Mouse (Mus musculus): ENCODE data around the gene Adam11. TPM values are rescaled to one million over a fixed set of nuclear protein-coding genes. Genes with fewer than 3 reads are reported as not detected.

Adam11 gene
- polyA plus RNA-seq, 1 experiment from 2014 or later = 7.3 TPM

DNA sequence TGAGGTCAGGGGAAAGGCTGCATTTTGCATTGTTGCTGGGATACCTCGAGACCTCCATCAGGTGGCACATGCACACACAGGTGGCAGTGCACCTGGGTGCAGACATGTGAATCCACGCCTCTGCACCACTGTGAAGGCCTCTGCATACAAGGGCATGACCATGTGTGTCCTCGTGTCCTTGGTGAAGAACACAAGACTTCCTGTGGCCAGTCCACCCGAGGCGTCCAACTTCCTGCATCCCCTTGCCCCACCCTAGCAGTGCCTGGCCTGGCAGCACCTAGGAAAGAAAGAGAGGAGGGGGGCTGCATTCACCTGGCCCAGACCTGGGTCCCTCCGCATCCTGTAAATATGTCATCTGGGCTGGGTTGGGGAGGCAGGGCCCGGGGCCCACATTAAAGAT lies 18.6 kb downstream of the Adam11 start:
- Histone ChIP-seq H3K4me1 (peaks cover 76% of the 10 kb centered on the region), H3K9ac (0 out of 2 replicates have a peak overlapping the region, but pooled peaks have one; percentile 65), H3K4me2 (peak overlapping the region; percentile 42; the same call in 1 of the 2 replicates), H3K27me3 (replicated peaks) (peaks cover 5% of the 10 kb centered on the region; the same call in 1 of the 2 replicates), H3K4me3 (no peak overlapping the region), H3K9me3 (no peaks in the 10 kb centered on the region), H3K36me3 (peaks cover 16% of the 10 kb centered on the region), H3K27ac (replicated peaks) (peak overlapping the region; percentile 55)
- WGBS = 54% methylated on average over 7 of the region's 7 CpGs
- ATAC-seq (ENCODE audit: extremely low read depth, insufficient number of reproducible peaks, low FRiP score, low TSS enrichment) = no peak

DNA sequence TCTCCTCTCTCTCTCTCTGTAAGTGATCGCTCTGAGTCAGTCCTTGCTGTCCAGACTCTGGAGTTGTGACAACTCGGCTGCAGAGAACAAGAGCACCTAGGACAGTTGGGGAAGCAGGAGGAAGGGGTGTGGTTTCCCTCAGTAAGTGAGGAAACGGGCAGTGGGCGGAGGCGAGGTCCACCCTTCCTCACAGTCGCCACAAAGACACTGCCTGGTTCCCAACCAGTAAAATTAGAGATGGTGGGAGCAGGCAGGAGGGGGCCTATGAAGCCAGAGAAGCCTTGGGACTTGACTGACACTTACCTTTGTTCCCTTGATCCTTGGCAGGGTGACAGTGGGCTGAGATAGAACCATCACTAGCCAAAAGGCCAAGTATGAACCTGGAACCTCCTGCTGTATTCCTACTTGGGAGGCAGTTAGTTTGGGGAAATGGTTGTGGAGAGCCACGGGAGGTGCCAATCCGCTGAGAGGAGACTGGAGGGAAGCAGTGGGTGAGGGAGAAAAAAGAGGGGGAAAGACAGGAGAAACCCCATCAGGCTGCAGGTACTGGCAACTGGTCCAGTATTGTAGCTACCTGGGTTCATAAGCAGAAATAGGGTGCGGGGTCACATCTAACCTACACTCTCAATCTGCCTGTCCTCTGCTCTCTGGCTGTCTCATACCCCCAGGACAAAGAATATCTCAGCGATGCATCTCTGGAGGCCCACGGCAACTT lies 19.2 kb downstream of the Adam11 start:
- Histone ChIP-seq H3K36me3 (peaks cover 16% of the 10 kb centered on the region), H3K27ac (replicated peaks) (peak overlapping the region; percentile 55), H3K9ac (peak overlapping the region; percentile 65), H3K4me1 (peaks cover 76% of the 10 kb centered on the region), H3K4me3 (no peak overlapping the region), H3K4me2 (peak overlapping the region; percentile 42), H3K27me3 (replicated peaks) (peaks cover 5% of the 10 kb centered on the region; the same call in 1 of the 2 replicates), H3K9me3 (no peaks in the 10 kb centered on the region)
- ATAC-seq (ENCODE audit: extremely low read depth, insufficient number of reproducible peaks, low FRiP score, low TSS enrichment) = no peak
- 34% methylated on average over 11 of the region's 11 CpGs for WGBS

DNA sequence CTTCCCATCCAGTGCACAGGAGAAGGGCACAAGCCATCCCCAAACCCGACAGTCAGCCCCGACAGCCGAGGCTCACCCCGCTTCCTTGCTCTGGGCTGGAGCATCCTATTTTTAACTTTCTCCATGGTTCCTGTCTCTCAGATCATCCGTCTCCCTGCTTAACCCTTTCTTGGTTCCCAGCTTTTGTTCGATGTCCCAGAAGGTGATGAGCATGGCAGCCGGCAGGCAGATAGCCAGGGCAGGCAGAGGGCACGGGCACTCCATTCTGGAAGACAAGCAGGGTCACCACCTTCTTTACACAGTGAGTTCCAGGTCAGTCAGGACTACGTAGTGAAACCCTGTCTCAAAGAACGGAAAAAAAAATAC lies 19.7 kb downstream of the Adam11 start:
- 30% methylated on average over 10 of the region's 10 CpGs for WGBS
- Histone ChIP-seq H3K36me3 (peaks cover 13% of the 10 kb centered on the region), H3K4me1 (peaks cover 76% of the 10 kb centered on the region), H3K4me3 (no peak overlapping the region), H3K27me3 (replicated peaks) (peaks cover 3% of the 10 kb centered on the region; the same call in 1 of the 2 replicates), H3K9me3 (no peaks in the 10 kb centered on the region), H3K4me2 (peak overlapping the region; percentile 42), H3K9ac (peak overlapping the region; percentile 65), H3K27ac (replicated peaks) (peak overlapping the region; percentile 55; the same call in 1 of the 2 replicates)
- no peak for ATAC-seq (ENCODE audit: extremely low read depth, insufficient number of reproducible peaks, low FRiP score, low TSS enrichment)

DNA sequence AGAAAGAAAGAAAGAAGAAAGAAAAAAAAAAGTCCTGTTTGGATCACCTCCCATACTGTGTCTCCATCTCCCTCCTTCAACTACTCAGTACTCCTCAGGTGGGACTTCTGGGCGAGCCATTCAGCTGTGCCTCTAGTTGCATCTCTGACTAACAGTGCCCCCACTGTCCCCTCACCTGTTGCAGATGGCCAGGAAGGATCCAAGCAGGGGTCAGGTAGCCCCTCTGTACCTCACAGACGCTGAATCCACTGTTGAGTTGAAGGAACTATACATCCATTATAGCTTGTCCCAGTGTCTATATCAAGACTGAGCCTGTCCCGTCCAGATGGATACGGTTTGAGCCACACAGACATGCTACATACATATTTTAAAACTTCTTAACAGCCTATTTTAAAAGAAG lies 20.3 kb downstream of the Adam11 start:
- 88% methylated on average over 4 of the region's 4 CpGs for WGBS
- H3K4me2 ChIP-seq = no peak overlapping the region
- no peaks in the 10 kb centered on the region for H3K9me3 ChIP-seq
- H3K4me1 ChIP-seq = peaks cover 76% of the 10 kb centered on the region
- H3K27me3 ChIP-seq (replicated peaks) = no peaks in the 10 kb centered on the region
- no peak overlapping the region for H3K27ac ChIP-seq (replicated peaks)
- H3K4me3 ChIP-seq = no peak overlapping the region
- no peak for ATAC-seq (ENCODE audit: extremely low read depth, insufficient number of reproducible peaks, low FRiP score, low TSS enrichment)
- H3K9ac ChIP-seq = 0 out of 2 replicates have a peak overlapping the region, but pooled peaks have one; percentile 30
- H3K36me3 ChIP-seq = peaks cover 7% of the 10 kb centered on the region

DNA sequence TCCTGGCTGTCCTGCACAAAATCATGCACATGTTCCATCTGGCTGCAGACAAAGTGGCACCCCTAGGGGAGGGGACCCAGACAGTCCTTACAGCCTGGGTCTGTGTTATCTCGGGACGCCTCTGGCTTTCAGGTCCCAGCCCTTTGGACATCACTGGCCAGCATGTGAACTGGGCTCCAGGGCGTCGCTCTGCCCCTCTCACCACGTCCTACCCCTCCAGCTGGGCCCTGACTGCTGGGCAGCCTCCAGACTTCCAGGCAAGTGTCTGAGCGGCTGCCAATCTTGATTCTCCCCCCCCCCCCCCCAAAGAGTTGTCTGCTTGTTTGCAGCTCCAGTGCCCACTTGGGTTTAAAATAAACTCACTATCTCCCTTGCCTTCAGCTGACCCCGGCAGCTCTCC lies 22.2 kb downstream of the Adam11 start:
- ATAC-seq (ENCODE audit: extremely low read depth, insufficient number of reproducible peaks, low FRiP score, low TSS enrichment) = peak; percentile 55; the same call in 1 of the 2 replicates
- peak overlapping the region; percentile 52; the same call in 1 of the 2 replicates for H3K9ac ChIP-seq
- H3K9me3 ChIP-seq = no peaks in the 10 kb centered on the region
- H3K36me3 ChIP-seq = no peaks in the 10 kb centered on the region
- 28% methylated on average over 7 of the region's 7 CpGs for WGBS
- peak overlapping the region; percentile 94 for H3K27ac ChIP-seq (replicated peaks)
- peaks cover 77% of the 10 kb centered on the region for H3K4me1 ChIP-seq
- no peaks in the 10 kb centered on the region for H3K27me3 ChIP-seq (replicated peaks)
- H3K4me2 ChIP-seq = peak overlapping the region; percentile 42
- no peak overlapping the region for H3K4me3 ChIP-seq

DNA sequence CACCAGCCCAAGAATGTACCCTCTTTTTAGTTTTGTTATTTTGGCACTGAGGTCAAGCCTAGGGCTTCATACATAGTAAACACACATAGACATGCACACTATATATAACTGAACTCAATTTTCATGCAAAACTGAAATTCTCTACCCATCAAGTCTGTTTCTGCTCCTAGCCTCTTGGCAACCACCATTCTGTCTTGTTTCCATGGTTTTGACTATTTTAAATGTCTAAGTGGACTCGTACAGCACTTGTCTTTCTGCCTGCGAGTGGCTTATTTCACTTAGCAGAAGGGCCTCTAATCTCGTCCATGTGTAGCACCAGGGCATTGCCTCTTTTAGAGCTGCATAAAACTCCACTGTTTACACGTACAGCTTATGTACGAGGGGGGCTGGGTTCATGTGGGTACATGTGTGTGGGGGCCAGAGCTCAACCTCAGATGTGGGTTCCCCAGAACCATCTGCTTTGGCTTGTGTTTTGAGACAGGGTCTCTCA lies 26.5 kb downstream of the Adam11 start:
- no peak overlapping the region for H3K4me2 ChIP-seq
- no peak overlapping the region for H3K4me3 ChIP-seq
- no peaks in the 10 kb centered on the region for H3K36me3 ChIP-seq
- peaks cover 62% of the 10 kb centered on the region for H3K4me1 ChIP-seq
- H3K9ac ChIP-seq = no peak overlapping the region
- peak overlapping the region; percentile 64; the same call in 1 of the 2 replicates for H3K27ac ChIP-seq (replicated peaks)
- WGBS = 48% methylated on average over 5 of the region's 5 CpGs
- no peak for ATAC-seq (ENCODE audit: extremely low read depth, insufficient number of reproducible peaks, low FRiP score, low TSS enrichment)
- no peaks in the 10 kb centered on the region for H3K27me3 ChIP-seq (replicated peaks)
- no peaks in the 10 kb centered on the region for H3K9me3 ChIP-seq

DNA sequence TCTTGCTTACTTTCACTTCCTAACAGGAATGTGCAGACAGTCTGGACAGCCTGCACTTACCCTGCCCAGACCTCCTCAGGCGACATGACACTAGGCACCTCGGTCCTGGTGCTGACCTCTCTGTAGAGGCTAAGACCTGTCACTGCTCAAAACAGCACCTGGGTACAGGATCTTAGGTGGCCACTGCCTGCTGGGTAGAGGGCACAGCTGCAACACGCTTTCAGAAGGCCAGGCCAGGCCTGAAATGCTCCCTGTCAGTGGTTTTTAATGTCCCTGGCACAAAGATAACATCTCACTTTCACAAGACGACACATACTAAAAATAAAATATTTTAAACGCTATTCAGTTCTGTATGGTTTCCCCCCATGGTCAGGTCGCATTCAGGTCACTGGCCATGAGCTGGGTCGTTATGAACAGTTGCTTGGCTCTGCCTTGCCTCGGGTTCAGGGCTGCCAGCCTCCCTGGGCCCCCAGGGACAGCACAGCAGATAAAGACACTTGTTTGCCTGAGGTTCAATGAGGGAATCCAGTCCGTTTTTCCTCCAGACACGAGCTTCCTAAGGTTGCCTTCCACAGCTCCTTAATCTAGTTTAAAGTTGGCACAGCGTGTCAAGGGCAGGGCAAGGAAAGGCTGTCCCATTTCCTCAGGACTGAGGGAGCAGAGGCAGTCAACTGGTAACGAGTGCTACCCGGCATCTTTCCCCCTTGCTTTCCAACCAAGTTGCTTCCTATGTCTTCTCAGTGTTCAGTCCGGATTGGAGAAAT lies 30.6 kb downstream of the Adam11 start:
- H3K4me3 ChIP-seq = no peak overlapping the region
- no peaks in the 10 kb centered on the region for H3K27me3 ChIP-seq (replicated peaks)
- no peak; the same call in 1 of the 2 replicates for ATAC-seq (ENCODE audit: extremely low read depth, insufficient number of reproducible peaks, low FRiP score, low TSS enrichment)
- H3K27ac ChIP-seq (replicated peaks) = peak overlapping the region; percentile 84
- H3K4me2 ChIP-seq = peak overlapping the region; percentile 35
- H3K4me1 ChIP-seq = peaks cover 71% of the 10 kb centered on the region
- peaks cover 19% of the 10 kb centered on the region for H3K36me3 ChIP-seq
- 28% methylated on average over 14 of the region's 14 CpGs for WGBS
- peak overlapping the region; percentile 66 for H3K9ac ChIP-seq
- H3K9me3 ChIP-seq = no peaks in the 10 kb centered on the region

DNA sequence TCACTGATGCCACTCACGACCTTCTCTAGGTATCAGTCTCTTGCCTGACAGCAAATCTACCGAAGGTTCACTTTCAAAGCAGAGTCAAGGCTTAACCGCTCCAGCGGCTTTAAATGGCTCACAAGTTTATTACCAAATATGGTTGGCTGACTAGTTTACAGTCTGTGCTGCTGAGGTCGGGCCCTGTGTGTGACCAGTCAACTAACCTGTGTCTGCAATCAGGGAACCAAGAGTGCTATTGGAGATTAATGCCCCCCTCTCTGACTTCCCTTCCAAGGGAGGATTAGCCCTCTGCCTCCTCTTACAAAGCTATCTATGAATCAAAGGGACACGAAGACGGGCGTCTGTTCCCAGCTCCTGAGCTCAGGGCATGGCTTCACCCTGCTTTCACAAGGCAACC lies 32.9 kb downstream of the Adam11 start:
- 34% methylated on average over 8 of the region's 8 CpGs for WGBS
- no peak for ATAC-seq (ENCODE audit: extremely low read depth, insufficient number of reproducible peaks, low FRiP score, low TSS enrichment)
- peaks cover 41% of the 10 kb centered on the region for H3K36me3 ChIP-seq
- H3K4me1 ChIP-seq = peaks cover 53% of the 10 kb centered on the region
- peak overlapping the region; percentile 19 for H3K4me2 ChIP-seq
- H3K9ac ChIP-seq = peak overlapping the region; percentile 61
- no peaks in the 10 kb centered on the region for H3K27me3 ChIP-seq (replicated peaks)
- no peak overlapping the region for H3K4me3 ChIP-seq
- peak overlapping the region; percentile 84 for H3K27ac ChIP-seq (replicated peaks)
- H3K9me3 ChIP-seq = no peaks in the 10 kb centered on the region

DNA sequence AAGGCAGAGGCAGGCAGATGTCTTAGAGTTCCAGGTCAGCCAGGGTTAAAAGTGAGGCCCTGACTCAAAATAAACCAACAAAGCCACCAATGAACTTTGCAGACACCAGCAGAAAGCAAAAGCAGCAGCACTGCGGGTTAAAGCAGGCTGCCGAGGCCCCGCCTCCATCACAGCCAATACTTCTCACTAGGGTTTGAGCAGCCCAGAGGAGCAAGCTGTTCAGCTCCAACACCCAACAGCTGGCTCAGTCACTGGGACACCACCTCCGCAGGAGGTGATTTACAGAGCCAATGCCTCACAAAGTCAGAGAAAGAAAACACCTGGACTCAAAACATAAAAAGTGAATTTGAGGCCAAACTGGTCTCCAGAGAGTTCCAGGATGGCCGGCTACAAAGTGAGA lies 42.2 kb downstream of the Adam11 start:
- no peak overlapping the region for H3K27ac ChIP-seq (replicated peaks)
- H3K4me3 ChIP-seq = no peak overlapping the region
- H3K36me3 ChIP-seq = peaks cover 72% of the 10 kb centered on the region
- no peaks in the 10 kb centered on the region for H3K27me3 ChIP-seq (replicated peaks)
- WGBS = 75% methylated on average over 5 of the region's 5 CpGs
- peaks cover 32% of the 10 kb centered on the region for H3K4me1 ChIP-seq
- no peaks in the 10 kb centered on the region for H3K9me3 ChIP-seq
- no peak overlapping the region for H3K9ac ChIP-seq
- H3K4me2 ChIP-seq = no peak overlapping the region
- ATAC-seq (ENCODE audit: extremely low read depth, insufficient number of reproducible peaks, low FRiP score, low TSS enrichment) = no peak

DNA sequence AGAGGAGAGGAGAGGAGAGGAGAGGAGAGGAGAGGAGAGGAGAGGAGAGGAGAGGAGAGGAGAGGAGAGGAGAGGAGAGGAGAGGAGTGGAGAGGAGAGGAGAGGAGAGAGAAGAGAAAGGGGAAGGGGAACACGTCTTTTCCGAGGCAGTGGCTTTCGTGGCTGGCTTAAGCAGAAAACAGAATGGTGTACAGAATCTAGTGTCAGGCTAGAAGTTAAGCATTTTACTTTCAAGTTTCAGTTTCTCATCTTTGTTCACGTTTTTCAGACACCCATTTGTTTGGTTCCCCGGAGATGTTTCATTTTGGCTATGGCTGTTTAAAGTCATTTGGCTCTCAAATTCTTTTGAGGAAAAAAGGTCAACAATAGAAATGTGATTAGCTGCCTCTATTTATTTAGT lies 47.0 kb downstream of the Adam11 start:
- H3K9me3 ChIP-seq = no peaks in the 10 kb centered on the region
- peaks cover 49% of the 10 kb centered on the region for H3K4me1 ChIP-seq
- H3K27ac ChIP-seq (replicated peaks) = 0 out of 2 replicates have a peak overlapping the region, but pooled peaks have one; percentile 36
- ATAC-seq (ENCODE audit: extremely low read depth, insufficient number of reproducible peaks, low FRiP score, low TSS enrichment) = no peak
- 56% methylated on average over 5 of the region's 5 CpGs for WGBS
- no peak overlapping the region for H3K9ac ChIP-seq
- H3K4me3 ChIP-seq = no peak overlapping the region
- H3K4me2 ChIP-seq = no peak overlapping the region
- peaks cover 38% of the 10 kb centered on the region for H3K36me3 ChIP-seq
- H3K27me3 ChIP-seq (replicated peaks) = no peaks in the 10 kb centered on the region

DNA sequence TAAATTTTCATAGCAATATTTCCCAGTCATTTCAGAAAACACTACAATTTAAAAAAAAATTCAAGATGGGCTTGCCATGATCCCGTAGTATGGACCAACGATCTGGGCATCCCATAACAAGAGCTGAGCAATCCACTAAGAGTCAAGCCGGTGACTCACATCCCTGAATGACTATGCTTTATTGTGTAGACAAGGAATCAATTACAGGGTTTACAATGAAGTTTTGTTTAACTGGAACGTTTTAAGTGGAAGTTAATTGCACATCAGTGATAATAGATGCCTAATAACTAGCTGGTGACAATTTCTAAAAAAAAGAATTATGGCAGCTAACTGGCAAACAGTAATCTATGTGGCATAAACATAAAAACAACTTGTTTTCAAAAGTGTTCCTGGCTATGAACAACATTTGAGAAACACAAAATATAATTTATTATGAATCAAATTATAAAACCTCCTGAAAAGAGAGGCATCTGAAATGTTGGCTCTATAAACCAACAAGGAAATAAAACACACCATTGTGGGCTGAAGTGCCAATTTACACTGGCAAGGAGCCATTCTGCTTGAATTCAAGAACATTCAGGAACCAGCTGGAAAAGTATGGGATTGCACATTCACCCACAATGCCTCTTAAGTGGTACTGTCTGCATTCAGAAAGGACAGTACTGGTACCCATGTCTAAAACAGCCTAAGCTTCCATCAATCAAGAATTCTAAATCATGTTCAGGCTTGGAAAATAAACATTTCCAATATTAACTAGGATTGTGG lies 49.7 kb downstream of the Adam11 start:
- no peak for ATAC-seq (ENCODE audit: extremely low read depth, insufficient number of reproducible peaks, low FRiP score, low TSS enrichment)
- 67% methylated on average over 4 of the region's 4 CpGs for WGBS
- Histone ChIP-seq H3K4me1 (peaks cover 74% of the 10 kb centered on the region), H3K27me3 (replicated peaks) (no peaks in the 10 kb centered on the region), H3K4me2 (no peak overlapping the region), H3K9me3 (no peaks in the 10 kb centered on the region), H3K4me3 (no peak overlapping the region), H3K36me3 (peaks cover 12% of the 10 kb centered on the region), H3K9ac (no peak overlapping the region), H3K27ac (replicated peaks) (0 out of 2 replicates have a peak overlapping the region, but pooled peaks have one; percentile 1)

Data from heart, embryonic 13.5 days (tissue).